Mouse (Mus musculus) adrenal gland, adult 8-10 months (tissue): ENCODE data around the gene Cntnap2. TPM values are rescaled to one million over a fixed set of nuclear protein-coding genes. Genes with fewer than 3 reads are reported as not detected.
"Not testable (repeated sequence)": the region's sequence is repeated elsewhere in the genome, so short reads cannot be mapped to it uniquely, and the experiment has no call there.

Source experiments
- DNase-seq: peaks from one replicate; pipeline ENCODE4 v3.0.0; 2022
- total RNA-seq, 4 experiments: library from RNA; stranded (reverse); gene quantifications; 2 replicates each; pipeline ENCODE4 v1.2.4; 2022

Cntnap2 gene
- total RNA-seq, 4 experiments from 2014 or later: 1.9 to 2.9 (median 2.4) TPM

- no peak for DNase-seq
Measured at GRCm38 (mm10) chr6:46361091-46361490, 1301.9 kb downstream of the Cntnap2 start.

- DNase-seq: no peak
Measured at GRCm38 (mm10) chr6:46362156-46362555, 1303.0 kb downstream of the Cntnap2 start.

- no peak for DNase-seq
Measured at GRCm38 (mm10) chr6:46398725-46399589, 1339.8 kb downstream of the Cntnap2 start.

- DNase-seq: no peak
Measured at GRCm38 (mm10) chr6:46414154-46414553, 1355.0 kb downstream of the Cntnap2 start.

GRCm38 (mm10) chr6:46414562-46414961 lies 1355.4 kb downstream of the Cntnap2 start:
- DNase-seq: no peak

- DNase-seq: no peak
Measured at GRCm38 (mm10) chr6:46419827-46420226, 1360.7 kb downstream of the Cntnap2 start.

GRCm38 (mm10) chr6:46420349-46420748 lies 1361.2 kb downstream of the Cntnap2 start:
- DNase-seq: no peak

GRCm38 (mm10) chr6:46428231-46428630 lies 1369.1 kb downstream of the Cntnap2 start:
- DNase-seq: no peak

GRCm38 (mm10) chr6:46450917-46451638 lies 1391.9 kb downstream of the Cntnap2 start:
- DNase-seq: no peak

- DNase-seq: no peak
Measured at GRCm38 (mm10) chr6:46472683-46473082, 1413.5 kb downstream of the Cntnap2 start.

GRCm38 (mm10) chr6:46484392-46484791 lies 1425.2 kb downstream of the Cntnap2 start:
- DNase-seq: no peak

GRCm38 (mm10) chr6:46502786-46503185 lies 1443.6 kb downstream of the Cntnap2 start:
- no peak for DNase-seq

GRCm38 (mm10) chr6:46512841-46513240 lies 1453.7 kb downstream of the Cntnap2 start:
- DNase-seq: no peak

- not testable (repeated sequence) for DNase-seq
Measured at GRCm38 (mm10) chr6:46537586-46537985, 1478.4 kb downstream of the Cntnap2 start.

GRCm38 (mm10) chr6:46563470-46563869 lies 1504.3 kb downstream of the Cntnap2 start:
- DNase-seq: no peak

GRCm38 (mm10) chr6:46575055-46575454 lies 1515.9 kb downstream of the Cntnap2 start:
- no peak for DNase-seq

GRCm38 (mm10) chr6:46612365-46612764 lies 1553.2 kb downstream of the Cntnap2 start:
- DNase-seq: no peak

- DNase-seq: no peak
Measured at GRCm38 (mm10) chr6:46612872-46613271, 1553.7 kb downstream of the Cntnap2 start.

GRCm38 (mm10) chr6:46669018-46669417 lies 1609.9 kb downstream of the Cntnap2 start:
- no peak for DNase-seq

- DNase-seq: no peak
Measured at GRCm38 (mm10) chr6:46675081-46675480, 1615.9 kb downstream of the Cntnap2 start.

GRCm38 (mm10) chr6:46675621-46676020 lies 1616.5 kb downstream of the Cntnap2 start:
- DNase-seq: no peak

GRCm38 (mm10) chr6:46696187-46696586 lies 1637.0 kb downstream of the Cntnap2 start:
- no peak for DNase-seq

GRCm38 (mm10) chr6:46699343-46699742 lies 1640.2 kb downstream of the Cntnap2 start:
- DNase-seq: no peak
